Mouse (Mus musculus) lung, postnatal 4 days (tissue): ENCODE measurements around the gene Zfp689.

ENCODE experiments used
- DNase-seq, 2 experiments: peaks; one replicate each; pipeline ENCODE4 v3.0.0; 2021

Gene Zfp689

DNA sequence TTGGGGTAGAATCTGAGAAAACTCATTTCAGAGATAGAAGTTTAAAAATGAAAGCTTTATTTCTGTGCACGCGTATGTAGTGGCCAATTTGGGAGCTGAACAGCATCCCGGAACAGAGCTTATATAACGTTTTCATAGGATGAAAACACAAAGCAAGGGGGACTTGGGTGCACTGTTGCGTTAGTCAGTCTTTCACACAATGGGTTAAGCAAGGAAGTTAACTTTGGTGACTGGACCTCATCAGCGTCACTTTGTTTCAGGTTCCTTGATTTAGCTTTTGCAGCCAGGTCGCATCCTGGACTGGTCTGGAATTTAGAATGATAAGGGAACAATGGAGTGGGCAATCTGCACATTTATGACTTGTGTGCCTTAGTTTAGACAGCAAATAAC is 55.0 kb downstream of the Zfp689 start:
- DNase-seq: no peak

GRCm38 (mm10) chr7:127393157-127393943 is 55.6 kb downstream of the Zfp689 start, which contains the start of gene E430018J23Rik:
E430018J23Rik (minus strand) TSS chr7:127393629.
- DNase-seq: peak; percentile 96 to 98

GRCm38 (mm10) chr7:127392251-127392824 is 56.6 kb downstream of the Zfp689 start:
- no peak for DNase-seq
